Mouse (Mus musculus) T-helper 2 cell (primary cell): ENCODE results near the gene Mpped2.

ENCODE experiments used
- in situ Hi-C: fragments of 300-600 bp; cut with MboI, MseI; formaldehyde crosslinking; loops from one replicate; pipeline ENCODE4 v1.15.1; 2025; ENCODE audit warnings: high pct_unique_total_duplicates

Gene Mpped2

GRCm38 (mm10) chr2:106692783-106693701, at the start of gene Mpped2:
Mpped2 (plus strand) TSS chr2:106693269.
- in situ Hi-C loops: no loop called here

DNA sequence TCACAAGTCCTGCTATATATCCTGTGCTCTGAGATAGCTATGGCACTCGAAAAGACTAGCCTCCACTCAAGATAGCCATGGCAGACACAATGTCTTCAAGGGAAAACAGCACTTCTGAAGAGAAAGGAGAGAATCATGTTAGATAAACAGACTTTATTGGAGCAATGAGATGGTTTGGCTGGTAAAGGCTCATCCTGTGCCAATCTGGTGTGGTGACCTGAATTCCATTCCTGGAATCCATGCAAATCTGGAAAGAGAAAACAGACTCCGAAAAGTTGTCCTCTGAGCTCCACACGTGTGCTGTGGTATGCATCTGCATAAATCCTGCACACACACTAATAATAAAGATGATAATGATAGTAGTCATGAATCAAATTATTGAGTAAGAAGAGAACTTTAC, 48.3 kb upstream of the Mpped2 start:
- in situ Hi-C loops: no loop called here

- in situ Hi-C loops: no loop called here
Measured at GRCm38 (mm10) chr2:106649686-106650570, 43.1 kb upstream of the Mpped2 start.

- in situ Hi-C loops: no loop called here
Measured at GRCm38 (mm10) chr2:106652151-106652550, 40.9 kb upstream of the Mpped2 start.

GRCm38 (mm10) chr2:106652741-106653140, 40.3 kb upstream of the Mpped2 start:
- in situ Hi-C loops: no loop called here

DNA sequence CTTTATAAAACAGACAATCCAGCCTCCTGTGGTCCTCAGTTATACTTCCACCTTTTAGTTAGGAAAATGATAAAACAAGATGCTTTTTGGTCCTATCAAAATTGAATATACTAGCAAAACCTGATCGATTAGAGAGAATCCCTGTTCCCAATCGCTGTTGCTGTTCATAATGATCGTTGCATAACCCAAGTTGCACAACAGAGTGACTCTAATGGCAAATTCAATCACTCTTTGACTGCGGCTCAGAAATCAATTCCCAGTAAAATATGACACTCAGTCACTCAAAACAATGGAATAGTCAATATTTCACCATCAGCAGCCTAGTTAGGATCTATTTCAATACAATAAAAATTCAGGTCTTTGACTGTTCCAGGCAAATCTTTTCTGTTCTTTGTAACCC, 39.8 kb upstream of the Mpped2 start:
- in situ Hi-C loops: no loop called here

DNA sequence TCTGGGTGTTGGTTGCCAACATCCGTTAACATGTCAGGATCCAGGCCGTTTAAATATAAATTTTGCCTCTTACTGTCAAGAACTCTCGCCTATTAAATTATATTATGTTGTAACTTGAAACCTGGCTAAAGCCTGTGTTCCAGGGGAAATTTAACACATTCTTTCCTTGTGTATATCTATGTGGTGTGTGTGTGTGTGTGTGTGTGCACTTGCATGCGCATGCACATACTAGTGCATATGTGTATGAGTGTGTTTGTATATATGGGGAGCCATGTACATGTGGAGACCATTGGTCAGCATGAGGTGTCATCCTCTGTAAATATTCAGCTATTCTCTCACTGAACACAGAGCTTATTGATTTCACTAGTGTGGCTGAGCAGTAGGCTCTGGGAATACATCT, 37.8 kb upstream of the Mpped2 start:
- in situ Hi-C loops: no loop called here

- in situ Hi-C loops: no loop called here
Measured at GRCm38 (mm10) chr2:106665271-106665670, 27.8 kb upstream of the Mpped2 start.

GRCm38 (mm10) chr2:106674319-106674718, 18.8 kb upstream of the Mpped2 start:
- in situ Hi-C loops: no loop called here

- in situ Hi-C loops: no loop called here
Measured at GRCm38 (mm10) chr2:106677449-106677848, 15.6 kb upstream of the Mpped2 start.

DNA sequence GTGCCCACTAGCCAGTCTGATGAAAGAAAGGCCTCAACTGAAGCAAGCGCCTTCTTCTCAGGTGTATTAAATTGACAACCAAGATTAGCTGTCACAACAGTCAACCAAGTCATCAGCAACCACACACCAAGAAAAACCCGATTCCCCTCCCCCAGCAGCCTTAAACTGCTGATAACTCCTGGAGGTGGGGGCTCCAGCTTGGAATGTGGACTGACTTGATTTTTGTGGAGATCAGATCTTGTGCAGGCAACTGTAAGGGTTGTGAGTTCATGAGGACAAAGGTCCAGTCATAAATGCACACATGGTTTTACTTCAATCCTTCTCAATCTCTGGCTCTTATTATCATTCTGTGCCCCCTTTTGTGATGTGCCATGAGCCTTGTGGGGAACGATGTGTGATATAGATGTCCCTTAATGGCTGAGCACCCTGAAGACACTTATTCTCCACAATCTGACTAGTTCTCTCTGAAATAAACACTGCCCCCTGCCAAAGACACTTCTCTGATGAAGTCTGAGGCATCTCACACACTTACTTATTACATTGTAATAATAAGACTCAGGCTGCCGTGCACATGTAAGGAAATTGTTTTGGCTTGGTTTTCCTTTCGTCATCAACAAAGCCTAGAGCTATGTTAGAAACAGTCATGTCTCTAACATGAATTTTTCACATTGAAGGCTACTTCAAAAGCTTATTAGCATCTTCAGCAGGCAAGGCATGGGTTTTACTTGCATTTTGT, 13.2 kb upstream of the Mpped2 start:
- in situ Hi-C loops: loop anchor here (10.0 kb wide), 1 partner anchor 985 kb away; no protein-coding TSS in a partner anchor

DNA sequence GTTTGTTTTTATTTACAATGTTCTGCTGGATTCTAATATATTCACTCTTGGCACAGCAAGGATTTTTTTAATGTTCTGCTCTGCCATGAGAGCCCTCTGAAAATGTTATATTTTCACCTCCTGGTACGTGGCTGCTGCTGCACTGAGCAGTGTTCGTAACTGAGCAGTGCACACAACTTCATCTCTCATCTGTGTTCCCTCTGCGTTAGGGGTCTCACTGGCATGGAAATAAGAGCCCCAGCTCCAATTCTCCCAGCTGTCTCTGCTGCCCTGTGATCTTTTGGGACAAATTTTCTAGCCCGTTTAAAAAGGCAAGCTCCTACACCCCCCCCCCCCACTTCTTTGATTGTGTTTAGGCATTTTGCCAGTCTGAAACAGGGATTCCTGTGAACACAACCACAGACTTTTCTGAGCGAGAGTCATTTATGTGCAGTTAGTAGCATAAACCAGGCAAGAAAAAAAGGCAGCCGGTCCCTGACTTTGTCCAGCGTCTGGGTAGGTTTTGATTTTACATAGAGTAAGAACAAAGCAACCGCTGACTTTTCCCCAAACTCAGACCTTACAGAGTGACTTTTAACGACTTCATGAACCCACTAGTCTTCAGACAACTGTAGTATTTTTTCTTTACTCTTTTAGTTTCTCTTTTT, 9.8 kb upstream of the Mpped2 start:
- in situ Hi-C loops: loop anchor here (10.0 kb wide), 1 partner anchor 989 kb away; no protein-coding TSS in a partner anchor

GRCm38 (mm10) chr2:106683832-106684231, 9.2 kb upstream of the Mpped2 start:
- in situ Hi-C loops: loop anchor here (10.0 kb wide), 1 partner anchor 989 kb away; no protein-coding TSS in a partner anchor

DNA sequence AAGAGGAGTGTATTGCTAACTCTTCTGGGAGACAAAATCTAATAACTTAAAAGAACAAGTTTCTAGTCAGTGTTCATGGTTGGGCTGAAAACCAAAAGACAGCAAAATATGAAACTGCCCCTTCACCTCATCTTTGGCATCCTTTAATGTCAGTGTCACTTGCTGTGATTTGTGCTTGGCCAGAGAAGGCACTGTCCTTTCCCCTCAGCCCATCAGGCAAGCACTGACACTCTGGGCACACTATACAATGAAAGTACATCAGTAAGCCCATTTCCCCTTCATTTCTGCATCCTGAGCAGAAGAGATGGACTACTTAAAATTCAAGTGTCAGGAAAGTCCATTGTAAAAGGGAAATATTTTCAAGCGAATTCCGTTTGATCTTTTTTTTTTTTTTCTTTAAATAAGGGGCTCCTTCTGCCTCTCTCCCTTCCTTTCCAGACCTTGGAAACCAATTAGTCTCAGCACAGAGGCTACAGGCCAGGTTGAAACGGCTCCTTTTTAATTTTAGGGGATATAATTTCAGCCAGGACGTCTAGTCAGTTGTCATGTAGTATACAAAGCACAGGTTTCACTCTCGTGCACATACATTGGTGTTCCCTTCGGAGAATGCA, 1.2 kb upstream of the Mpped2 start:
- in situ Hi-C loops: no loop called here

- in situ Hi-C loops: no loop called here
Measured at GRCm38 (mm10) chr2:106692405-106692782, 675 bp upstream of the Mpped2 start.

- in situ Hi-C loops: no loop called here
Measured at GRCm38 (mm10) chr2:106693702-106694566, 865 bp downstream of the Mpped2 start.

DNA sequence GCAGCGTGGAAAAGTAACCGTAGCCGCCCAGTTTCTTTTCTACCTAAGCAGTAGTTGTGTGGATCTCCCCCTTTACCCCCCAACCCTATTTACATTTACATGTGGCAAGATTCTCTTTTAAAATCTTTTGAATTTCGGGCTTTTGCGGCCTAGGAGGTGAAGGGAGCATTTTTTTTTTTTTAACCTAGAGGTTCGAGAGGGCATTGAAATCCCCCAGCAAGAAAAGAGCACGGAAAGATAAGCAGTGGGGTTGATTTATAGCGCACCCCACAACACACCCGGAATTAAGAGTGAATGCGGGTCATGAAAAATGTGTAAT, 1.5 kb downstream of the Mpped2 start:
- in situ Hi-C loops: no loop called here

- in situ Hi-C loops: no loop called here
Measured at GRCm38 (mm10) chr2:106694886-106695733, 2.0 kb downstream of the Mpped2 start.

- in situ Hi-C loops: no loop called here
Measured at GRCm38 (mm10) chr2:106695734-106696022, 2.6 kb downstream of the Mpped2 start.
